Mouse (Mus musculus) fibroblast of lung, adult 2 months (primary cell): ENCODE measurements around the gene Zbbx.

ENCODE experiments used
- DNase-seq: peaks from one replicate; pipeline ENCODE4 v3.0.0-alpha.2; 2011; ENCODE audit warnings: low read depth

Zbbx gene

GRCm38 (mm10) chr3:75164838-75165496 lies at the start of gene Zbbx:
Gene Zbbx, minus strand, starts transcription at chr3:75165034.
- DNase-seq: no peak

DNA sequence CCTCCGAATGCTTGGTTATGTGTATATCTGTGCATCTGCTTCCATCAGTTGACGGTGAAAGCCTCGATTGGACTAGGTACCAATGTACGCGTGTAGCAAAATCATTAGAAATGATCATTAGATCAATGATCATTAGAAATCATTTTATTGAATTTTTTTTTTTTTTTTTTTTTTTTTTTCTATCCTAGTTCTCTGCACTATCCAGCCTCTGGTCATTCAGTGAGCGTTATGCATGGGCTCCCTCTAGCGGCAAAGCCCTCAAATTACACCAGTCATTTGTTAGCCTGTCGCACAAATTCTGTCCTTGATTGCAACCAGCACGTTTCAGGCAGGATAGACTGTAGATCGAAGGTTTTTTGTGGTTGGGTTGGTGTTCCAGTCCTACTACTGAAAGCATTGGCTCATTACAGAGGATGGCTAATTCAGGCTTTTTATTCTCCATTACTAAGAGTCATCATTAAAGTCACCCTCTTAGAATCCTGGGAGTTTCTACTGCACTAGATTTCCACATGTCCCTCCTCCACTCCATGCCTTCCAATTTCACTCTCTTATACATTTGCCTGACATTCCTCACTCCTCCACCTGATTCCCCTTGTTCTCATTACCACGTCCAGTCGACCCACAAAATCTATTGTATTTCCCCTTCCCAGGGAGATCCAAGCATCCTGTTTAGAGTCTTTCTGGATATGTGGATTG lies 38.1 kb upstream of the Zbbx start:
- DNase-seq: no peak

DNA sequence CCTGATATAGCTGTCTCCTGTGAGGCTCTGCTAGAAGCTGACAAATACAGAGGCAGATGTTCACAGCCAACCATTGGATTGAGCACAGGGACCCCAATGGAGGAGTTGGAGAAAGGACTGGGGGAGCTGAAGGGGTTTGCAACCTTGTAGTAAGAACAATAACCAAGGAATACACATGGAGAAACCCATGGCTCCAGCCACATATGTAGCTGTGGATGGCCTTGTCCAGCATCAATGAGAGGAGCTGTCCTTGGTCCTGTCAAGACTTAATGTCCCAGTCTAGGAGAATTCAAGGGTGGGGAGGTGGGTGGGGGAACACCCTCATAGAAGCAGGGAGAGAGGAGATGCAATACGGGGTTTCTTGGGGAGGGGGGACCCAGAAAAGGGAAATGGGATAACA lies 17.8 kb upstream of the Zbbx start:
- no peak for DNase-seq

DNA sequence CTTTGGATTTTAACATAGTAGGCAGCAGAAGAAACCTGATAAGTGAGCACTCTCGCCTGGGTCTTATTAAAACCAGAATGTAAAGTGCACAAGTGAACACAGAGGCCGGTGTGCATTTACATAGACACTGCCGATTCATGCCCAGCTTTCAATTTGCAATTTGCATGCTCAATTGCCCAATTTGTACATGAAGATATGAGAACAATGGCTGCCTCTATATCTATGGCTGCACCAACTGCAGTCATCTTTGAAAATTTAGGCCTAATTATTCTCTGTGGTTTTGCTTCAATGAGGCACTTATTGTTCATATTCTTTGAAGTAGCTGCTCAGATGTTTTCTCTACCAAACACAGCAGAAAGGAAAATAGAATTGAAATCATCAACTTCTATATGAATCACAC lies 23.0 kb downstream of the Zbbx start:
- no peak for DNase-seq

GRCm38 (mm10) chr3:75104867-75105266 lies 60.0 kb downstream of the Zbbx start:
- DNase-seq: no peak

- no peak for DNase-seq
Measured at GRCm38 (mm10) chr3:75085762-75086161, 79.1 kb downstream of the Zbbx start.

GRCm38 (mm10) chr3:75078906-75079305 lies 85.9 kb downstream of the Zbbx start:
- DNase-seq: no peak

DNA sequence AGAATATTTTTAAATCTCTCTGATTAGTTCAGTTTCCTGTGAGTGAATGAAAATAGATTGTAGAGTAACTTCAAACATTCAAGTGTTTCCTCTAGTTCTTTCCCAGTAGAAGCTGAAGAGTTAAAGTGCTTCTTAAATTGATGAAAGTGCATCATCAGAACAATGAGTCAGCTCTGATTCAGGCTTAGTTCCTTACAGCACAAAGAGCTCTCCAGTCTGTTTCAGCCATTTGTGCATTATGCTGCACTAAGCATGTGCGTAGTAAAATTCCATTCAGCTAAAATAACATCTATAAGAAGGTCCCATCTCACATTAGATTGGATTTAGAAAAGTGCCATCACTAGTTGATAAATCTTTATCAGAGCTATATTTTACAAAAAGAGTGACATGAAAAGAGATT lies 155.1 kb downstream of the Zbbx start:
- no peak for DNase-seq
